Mouse (Mus musculus) stomach, postnatal 0 days (tissue): ENCODE data around the gene Cep164.

Source experiments
- CTCF ChIP-seq: IDR thresholded peaks from 2 replicates; pipeline ENCODE4 v1.5.1; 2016; ENCODE audit warnings: antibody characterized with exemption, low read depth, mild to moderate bottlenecking, moderate library complexity
- EP300 ChIP-seq: optimal IDR thresholded peaks from 2 replicates; pipeline ENCODE3; 2016; ENCODE audit warnings: antibody characterized with exemption

GRCm38 (mm10) chr9:45791456-45792142 is 36.9 kb downstream of the Cep164 start:
- TF ChIP-seq CTCF (no peak), EP300 (no peak)
